Comparison of ENCODE assay signal across 16 mouse cellular contexts in genomic region chr19:6625574-6625973, GRCm38 (mm10).
"Had no signal": no experiment of that assay in that cellular context is flagged by ENCODE, and none has a peak within 500 bp of the region (broad histone marks: within the 10 kb centered on the region; RNA-seq: fewer than 3 reads in every experiment).

No protein-coding gene starts in this region.

- H3K4me2 ChIP-seq: neural tube, embryonic 12.5 days; neural tube, embryonic 13.5 days; neural tube, embryonic 15.5 days; stomach, embryonic 15.5 days had no signal

- H3K4me1 ChIP-seq: neural tube, embryonic 12.5 days; neural tube, embryonic 13.5 days; neural tube, embryonic 15.5 days; stomach, embryonic 15.5 days had no signal

- H3K9ac ChIP-seq: neural tube, embryonic 12.5 days; neural tube, embryonic 13.5 days; neural tube, embryonic 15.5 days; stomach, embryonic 15.5 days had no signal

- H3K27me3 ChIP-seq: neural tube, embryonic 12.5 days; neural tube, embryonic 13.5 days; neural tube, embryonic 15.5 days; stomach, embryonic 15.5 days had no signal

- H3K9me3 ChIP-seq: neural tube, embryonic 12.5 days; neural tube, embryonic 13.5 days; neural tube, embryonic 15.5 days; stomach, embryonic 15.5 days had no signal

- H3K4me3 ChIP-seq: neural tube, embryonic 12.5 days; neural tube, embryonic 13.5 days; neural tube, embryonic 15.5 days; stomach, embryonic 15.5 days had no signal

- H3K36me3 ChIP-seq: neural tube, embryonic 12.5 days; neural tube, embryonic 13.5 days; neural tube, embryonic 15.5 days; stomach, embryonic 15.5 days had no signal

- H3K27ac ChIP-seq: neural tube, embryonic 12.5 days; neural tube, embryonic 13.5 days; neural tube, embryonic 15.5 days; stomach, embryonic 15.5 days had no signal

- DNase-seq: retina, postnatal 1 day; right cerebral cortex, adult 18-20 months; right cerebral cortex, postnatal 14 days; right cerebral cortex, postnatal 25 days; right cerebral cortex, postnatal 4 days; spleen, adult 18-20 months; thymus, adult 18-20 months; thymus, adult 2 months; thymus, postnatal 14 days; thymus, postnatal 25 days; thymus, postnatal 36 days; thymus, postnatal 4 days had no signal
